Mouse (Mus musculus) gastrocnemius, postnatal 4 days (tissue): ENCODE measurements around the gene Atp4b. TPM values are rescaled to one million over a fixed set of nuclear protein-coding genes. Genes with fewer than 3 reads are reported as not detected.

Experiments used
- DNase-seq, 2 experiments: peaks; one replicate each; pipeline ENCODE4 v3.0.0; 2021 to 2022; ENCODE audit warnings: low spot score in 2 of 2, mixed read lengths in 2 of 2
- long read RNA-seq, 2 experiments: library from polyadenylated mRNA; stranded (forward); transcript quantifications; one replicate each; pipeline ENCODE4 v2.0.0; 2021
- total RNA-seq, 2 experiments: library from RNA; stranded (reverse); gene quantifications; 2 replicates each; pipeline ENCODE4 v1.2.3; 2021

The Atp4b gene
- not detected for total RNA-seq
- long read RNA-seq, experiment 1 = 0 reads
- long read RNA-seq, experiment 2 = 0 reads

- no peak for DNase-seq
Observed at GRCm38 (mm10) chr8:13396725-13397124, at the start of gene Atp4b. Atp4b (minus strand) TSS chr8:13396825.

DNA sequence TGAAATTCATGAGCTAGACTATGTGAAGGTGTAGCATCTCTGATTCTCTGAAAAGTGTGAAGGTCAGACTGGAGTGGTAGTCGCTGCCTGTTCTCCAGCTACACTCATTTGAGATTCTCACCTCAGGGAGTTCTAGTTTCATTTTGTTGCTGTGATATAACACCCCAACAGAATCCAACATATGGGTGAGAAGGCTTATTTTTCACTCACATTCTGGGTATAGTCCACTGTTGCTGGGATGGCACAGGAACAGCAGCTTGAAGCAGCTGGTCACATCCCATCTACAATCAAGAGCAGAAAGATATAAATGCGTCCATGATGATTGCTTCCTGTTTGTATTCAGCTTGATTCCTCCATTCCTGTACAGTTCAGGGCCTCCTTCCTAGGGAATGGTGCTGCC is 45.5 kb upstream of the Atp4b start:
- DNase-seq = no peak

DNA sequence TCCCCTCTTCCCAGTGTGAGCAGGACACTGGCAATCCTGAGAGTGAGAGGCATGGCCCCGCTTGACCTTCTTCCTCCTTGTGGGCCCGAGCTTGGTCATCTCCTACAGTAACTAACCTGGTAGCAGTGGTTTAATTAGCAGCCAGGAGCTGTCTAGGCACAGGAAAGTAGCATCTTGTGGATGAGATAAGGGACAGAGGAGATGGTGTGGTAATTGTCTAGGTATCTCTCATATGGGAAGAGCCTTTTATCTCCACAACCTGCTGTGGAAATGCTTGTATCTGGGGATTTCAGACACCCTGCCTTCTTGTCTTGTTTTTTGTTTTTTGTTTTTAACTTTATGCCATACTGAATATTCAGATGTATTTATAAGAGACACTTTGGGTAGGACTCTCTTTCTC is 40.9 kb upstream of the Atp4b start:
- no peak for DNase-seq

DNA sequence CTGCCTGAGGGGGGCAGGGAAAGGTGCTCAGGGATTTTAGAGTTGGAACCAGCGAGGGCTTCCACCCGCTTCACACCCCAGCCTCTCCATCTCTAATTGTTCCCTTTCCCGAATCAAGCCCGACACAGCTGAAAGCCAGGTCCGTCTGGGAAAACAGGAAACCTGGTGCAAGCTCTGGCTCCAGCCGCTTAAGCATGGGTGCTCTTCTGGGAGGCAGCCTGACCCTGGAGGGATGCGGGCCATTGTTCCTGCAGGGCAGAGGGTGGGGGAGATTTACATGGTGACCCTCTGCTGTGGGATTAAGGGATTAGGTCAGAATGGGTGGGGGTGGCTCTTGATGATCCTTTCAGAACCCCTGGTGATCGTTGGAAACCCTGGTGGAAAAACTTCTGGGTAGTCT is 39.4 kb upstream of the Atp4b start:
- no peak for DNase-seq

DNA sequence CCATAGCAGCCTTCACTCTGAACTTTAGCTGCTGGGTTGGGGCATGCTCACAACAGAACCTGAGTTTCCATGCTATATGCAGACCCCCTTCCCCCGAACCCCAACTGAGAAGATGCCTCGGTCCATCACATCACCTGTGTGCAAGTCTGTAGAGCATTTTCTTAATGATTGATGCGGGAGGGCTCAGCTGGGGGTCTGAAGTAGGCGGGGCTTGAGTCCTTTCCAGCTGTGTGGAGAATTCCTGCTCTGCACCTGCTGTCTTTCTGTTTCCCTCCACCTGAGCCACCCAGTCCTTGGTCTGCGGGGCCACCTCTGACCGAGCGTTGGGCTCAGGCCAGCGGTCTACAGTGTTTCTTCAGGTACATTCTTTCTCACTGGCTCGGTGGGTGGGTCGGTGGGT is 38.3 kb upstream of the Atp4b start, which contains the start of gene Tmem255b:
TSS of gene Tmem255b (plus strand) at position 301 of the 400 bp plus-strand sequence.
- no peak for DNase-seq

GRCm38 (mm10) chr8:13433130-13433529 is 36.5 kb upstream of the Atp4b start:
- DNase-seq = no peak

- DNase-seq = no peak
Observed at GRCm38 (mm10) chr8:13430866-13431265, 34.2 kb upstream of the Atp4b start.

GRCm38 (mm10) chr8:13430412-13430811 is 33.8 kb upstream of the Atp4b start:
- no peak for DNase-seq

DNA sequence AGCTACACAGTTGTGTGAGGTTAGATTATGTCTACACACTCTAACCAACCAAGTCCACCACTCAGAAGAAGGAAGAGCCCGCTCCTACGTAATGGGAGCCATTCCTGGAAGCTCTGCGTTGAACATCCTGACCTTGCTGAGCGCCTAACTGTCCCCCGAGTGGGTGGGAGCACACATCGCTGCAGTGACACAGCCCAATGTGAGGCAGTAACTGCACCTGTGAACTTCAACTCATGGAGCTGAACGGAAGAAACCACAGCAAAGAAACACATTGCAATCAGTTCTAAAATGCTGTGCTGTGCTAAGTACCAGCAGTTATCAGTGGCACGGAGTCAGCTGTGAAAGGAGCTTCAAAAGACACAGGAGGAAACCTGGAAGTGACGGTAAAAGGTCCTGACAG is 31.5 kb upstream of the Atp4b start:
- no peak for DNase-seq

DNA sequence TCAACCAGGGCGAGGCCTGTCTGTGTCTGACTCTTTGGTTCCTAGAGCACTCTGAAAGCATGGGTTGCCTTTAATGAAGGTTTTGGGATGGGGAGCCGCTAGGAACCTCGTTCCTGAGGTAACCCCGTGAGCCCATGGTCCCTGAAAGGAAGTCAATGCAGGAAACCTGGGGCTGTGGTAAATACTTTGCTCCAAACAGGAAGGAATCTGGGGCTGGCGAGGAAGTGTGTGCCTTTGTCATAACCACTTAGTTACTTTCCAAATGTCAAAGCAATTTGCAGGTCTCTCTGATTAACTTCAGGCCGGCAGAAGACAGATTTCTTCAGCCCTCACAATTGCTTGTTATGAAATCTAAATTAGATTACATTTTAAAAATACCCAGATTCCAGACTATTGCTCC is 30.7 kb upstream of the Atp4b start:
- DNase-seq = no peak

GRCm38 (mm10) chr8:13420970-13421369 is 24.3 kb upstream of the Atp4b start:
- DNase-seq = no peak

DNA sequence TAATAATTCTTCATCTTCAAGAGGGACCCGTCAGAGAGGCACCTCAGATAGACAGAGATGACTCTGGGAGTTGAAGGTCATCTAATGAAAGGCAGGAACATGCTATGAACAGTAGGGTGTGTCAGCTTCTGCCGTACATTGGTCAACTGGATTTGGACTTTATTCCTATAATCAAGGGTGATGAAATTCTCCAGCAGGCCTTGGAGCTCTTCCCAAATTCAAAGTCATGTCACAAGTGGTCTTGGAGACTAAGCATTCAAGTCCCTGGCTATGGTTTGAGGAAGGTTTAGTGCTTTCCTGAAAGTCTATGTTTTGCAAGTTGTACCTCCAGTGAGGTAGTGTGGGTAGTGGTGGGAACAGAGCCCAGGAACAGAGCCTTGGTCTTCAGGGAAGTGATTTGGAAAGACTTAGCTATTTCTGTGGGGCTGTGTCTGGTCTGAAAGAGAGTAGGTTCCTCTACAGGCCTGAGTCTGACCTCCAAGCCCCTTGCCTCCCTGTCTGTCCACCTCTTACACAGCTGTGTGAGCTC is 22.6 kb upstream of the Atp4b start:
- no peak for DNase-seq

GRCm38 (mm10) chr8:13415879-13416278 is 19.3 kb upstream of the Atp4b start:
- DNase-seq = no peak

DNA sequence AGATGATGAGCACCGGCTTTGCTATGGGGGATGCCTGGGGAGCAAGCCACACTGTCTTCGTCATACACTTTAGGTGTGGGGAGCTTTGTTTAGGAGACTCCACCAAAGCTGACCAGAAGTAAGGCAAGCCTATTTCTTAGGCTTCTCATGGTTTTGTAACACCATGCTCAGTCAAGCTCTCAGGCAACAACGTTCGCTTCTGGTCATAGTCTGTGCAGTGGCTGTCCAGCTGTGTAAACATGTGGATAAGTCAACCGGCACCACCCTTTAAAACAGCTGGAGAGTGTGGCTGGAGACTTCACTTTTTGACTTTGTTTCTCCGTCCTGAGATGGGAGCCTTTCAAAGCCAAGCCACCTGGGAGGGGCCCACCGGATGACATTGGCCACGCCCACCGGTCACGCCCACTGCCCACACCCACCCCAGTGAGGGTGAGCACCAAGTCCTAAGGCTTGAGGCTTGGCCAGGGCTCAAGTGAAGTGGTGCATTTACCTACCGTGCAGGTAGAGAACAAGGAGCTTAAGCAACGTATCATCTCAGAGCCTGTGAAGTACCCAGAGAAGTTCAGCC is 17.3 kb upstream of the Atp4b start:
- DNase-seq = no peak

- DNase-seq = peak in 1 of 2 experiments; percentile 61
Observed at GRCm38 (mm10) chr8:13412891-13413558, 16.4 kb upstream of the Atp4b start.

DNA sequence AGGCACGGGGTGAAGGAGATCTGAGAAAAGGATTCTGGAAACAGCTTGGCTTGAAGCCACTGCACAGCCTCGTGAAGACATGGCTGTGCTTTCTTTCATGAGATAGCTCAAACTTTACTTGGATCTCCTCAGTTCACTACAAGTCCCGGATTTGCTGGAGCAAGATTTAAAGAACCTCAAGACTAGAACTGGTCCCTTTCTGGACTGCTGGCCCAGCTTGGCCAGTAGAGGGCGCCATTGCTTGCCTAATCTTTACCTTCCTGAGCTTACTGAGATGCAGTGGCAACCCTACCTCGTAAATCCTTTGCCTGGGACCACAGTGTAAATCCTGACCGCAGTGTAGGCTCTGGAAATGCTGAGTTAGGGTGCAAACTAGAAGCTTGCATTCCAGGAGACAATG is 15.0 kb upstream of the Atp4b start:
- peak; percentile 54 to 57 for DNase-seq

DNA sequence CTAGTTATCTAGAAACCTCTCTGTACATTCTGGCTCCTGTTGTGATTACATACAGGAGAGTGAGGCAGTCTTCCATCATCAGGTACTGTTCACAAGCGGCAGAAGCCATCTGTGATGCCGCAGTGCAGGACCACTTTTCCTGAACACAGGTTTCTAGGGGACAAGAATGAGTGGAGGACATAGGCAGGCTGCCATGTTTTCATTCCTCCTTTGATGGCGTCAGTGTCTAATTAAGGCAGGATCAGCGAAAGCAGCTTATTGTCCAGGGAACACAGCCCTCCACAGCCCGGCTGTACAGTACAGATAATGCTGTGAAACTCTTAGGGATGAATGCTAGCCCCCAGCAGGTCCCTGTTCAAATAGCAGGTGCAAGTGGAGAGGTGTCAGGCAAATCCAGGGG is 9.4 kb upstream of the Atp4b start:
- DNase-seq = no peak

DNA sequence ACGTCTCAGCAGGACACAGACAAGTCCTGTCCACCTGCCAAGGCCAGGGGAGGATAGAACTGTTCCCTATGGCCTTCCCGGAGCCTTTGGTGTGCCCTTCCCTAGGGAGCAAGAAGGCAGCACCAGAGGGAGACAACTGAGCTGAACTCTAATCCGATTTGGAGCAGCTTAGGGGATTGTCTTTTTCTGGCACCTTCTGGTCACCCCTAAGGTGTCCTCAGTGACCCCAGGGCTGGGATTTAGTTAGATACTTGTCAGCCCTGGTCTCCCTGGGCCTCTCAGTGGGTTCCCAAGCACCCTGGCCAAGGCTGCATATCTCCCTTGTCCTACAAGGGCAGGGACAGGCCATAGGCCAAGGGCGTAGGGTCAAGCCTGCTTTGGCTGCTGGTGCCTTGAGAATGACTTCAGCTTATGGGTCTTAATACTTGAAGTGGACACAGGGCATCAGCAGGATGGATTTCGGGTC is 8.1 kb upstream of the Atp4b start, which contains the start of gene Grk1:
TSS of gene Grk1 (plus strand) at position 416 of the 466 bp plus-strand sequence.
- no peak for DNase-seq

DNA sequence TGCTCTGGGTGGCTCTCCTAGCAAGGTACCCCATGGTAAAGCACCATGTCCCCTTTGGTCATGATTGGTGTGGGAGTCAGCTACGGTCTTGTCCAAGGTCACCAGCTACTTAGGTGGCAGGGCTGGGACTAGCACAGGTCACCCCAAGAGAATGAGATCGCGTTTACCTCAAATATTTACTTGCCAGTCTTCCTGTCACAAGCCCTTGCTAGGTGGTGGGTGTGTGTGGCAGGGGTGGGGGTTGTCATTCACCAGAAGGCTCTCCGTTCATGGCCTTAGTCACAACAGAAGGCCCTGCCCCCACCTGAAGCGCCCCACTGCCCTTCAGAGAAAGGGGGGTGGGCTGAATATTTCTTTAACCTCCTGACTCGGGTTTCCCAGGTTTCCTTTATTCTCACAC is 6.9 kb upstream of the Atp4b start:
- no peak for DNase-seq

DNA sequence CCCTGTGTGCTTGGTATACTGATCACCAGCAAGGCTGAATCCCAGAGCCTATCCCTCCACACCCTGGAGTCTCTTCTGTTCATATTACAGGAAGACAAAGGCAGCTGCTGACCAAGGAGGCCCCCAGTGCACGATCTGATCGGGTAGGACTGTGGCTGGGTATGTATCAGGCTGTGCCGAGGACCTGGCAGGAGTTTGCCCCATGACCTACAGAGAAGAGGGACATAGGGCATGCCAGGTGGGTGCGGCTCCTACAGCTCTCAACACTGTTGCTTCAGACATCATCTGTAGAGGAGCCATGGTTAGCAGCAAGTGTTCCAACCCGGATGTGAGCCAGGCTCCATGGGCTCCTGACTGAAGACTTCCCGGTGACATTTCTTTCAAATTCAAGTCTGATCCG is 2.8 kb downstream of the Atp4b start:
- DNase-seq = no peak

- no peak for DNase-seq
Observed at GRCm38 (mm10) chr8:13388744-13389143, 7.9 kb downstream of the Atp4b start.

DNA sequence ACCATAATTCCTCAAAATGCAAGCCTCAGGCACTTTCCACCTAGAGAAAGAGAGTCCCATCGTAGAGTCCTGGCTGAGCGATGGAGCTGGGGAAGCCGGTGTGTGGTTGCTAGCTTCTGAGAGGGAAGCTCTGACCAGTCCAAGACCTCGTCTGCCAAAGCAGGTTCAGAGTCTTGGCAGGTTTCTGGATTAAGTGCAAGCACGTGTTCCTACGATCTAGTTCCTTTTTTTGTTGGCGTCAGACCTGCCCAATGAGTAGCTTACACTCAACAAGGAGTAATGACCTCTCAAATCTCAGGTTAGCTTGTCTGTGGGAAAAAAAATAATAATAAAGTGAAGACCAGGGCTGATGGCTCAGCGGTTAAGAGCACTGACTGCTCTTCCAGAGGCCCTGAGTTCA is 8.9 kb downstream of the Atp4b start:
- no peak for DNase-seq

- DNase-seq = no peak
Observed at GRCm38 (mm10) chr8:13386366-13386765, 10.3 kb downstream of the Atp4b start.
